Mouse (Mus musculus): ENCODE results near the gene Atp10b. TPM values are rescaled to one million over a fixed set of nuclear protein-coding genes. Genes with fewer than 3 reads are reported as not detected.

The Atp10b gene
- polyA plus RNA-seq, 1 experiment from 2014 or later: 0.11 TPM

DNA sequence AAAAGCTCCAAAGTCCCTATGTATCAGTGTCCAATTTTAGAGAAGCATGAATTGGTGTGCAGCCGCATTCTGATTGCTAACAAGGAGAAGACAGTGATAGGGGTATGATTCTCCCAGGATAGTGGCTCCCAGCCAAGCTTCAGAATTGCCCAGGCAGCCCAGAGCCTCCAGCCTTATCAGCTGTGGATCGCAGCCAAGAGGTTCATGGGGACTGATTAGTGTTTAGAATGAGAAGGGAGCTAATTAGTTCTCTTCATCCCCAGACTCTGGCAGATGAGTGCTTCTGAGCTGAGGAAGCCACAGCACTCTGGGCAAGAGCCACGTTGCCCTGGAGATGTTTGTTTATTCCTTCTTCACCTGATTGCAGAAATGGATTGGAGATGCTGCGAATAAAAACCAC is 67.3 kb downstream of the Atp10b start:
- Histone ChIP-seq H3K27ac (ENCODE audit: low read depth, low read length) (no peak overlapping the region), H3K27me3 (ENCODE audit: control insufficient read depth, insufficient read depth, low read length) (no peaks in the 10 kb centered on the region), H3K4me1 (ENCODE audit: control insufficient read depth, insufficient read depth, low read length) (no peaks in the 10 kb centered on the region), H3K4me2 (no peak overlapping the region), H3K9ac (ENCODE audit: low read length) (no peak overlapping the region), H3K36me3 (ENCODE audit: control insufficient read depth, insufficient read depth, low read length) (no peaks in the 10 kb centered on the region), H3K4me3 (ENCODE audit: low read depth, low read length) (no peak overlapping the region), H3K9me3 (ENCODE audit: control insufficient read depth, low read length) (no peaks in the 10 kb centered on the region)
- ATAC-seq (ENCODE audit: low FRiP score): no peak
- 65% methylated on average over 4 of the region's 4 CpGs for whole genome bisulfite sequencing
- no peak for DNase-seq (ENCODE audit: low spot score, missing footprints)

DNA sequence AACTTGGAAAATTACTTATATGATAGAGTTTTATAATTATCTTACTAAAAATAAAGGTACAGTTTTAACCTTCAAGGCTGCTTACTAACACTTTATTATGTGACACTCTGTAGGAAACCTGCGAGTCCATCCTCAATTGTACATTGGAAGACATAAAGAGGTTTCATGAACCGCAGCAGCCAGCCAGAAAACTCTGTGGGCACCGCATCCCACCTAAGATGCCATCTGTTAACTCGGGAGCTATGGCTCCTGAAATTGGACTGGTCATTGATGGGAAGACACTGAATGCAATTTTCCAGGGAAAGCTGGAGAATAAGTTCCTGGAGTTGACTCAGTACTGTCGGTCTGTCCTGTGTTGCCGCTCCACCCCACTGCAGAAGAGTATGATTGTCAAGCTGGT is 80.6 kb downstream of the Atp10b start:
- 94% methylated on average over 6 of the region's 6 CpGs for WGBS
- no peak for ATAC-seq (ENCODE audit: low FRiP score)
- H3K27ac ChIP-seq (ENCODE audit: low read depth, low read length): no peak overlapping the region

DNA sequence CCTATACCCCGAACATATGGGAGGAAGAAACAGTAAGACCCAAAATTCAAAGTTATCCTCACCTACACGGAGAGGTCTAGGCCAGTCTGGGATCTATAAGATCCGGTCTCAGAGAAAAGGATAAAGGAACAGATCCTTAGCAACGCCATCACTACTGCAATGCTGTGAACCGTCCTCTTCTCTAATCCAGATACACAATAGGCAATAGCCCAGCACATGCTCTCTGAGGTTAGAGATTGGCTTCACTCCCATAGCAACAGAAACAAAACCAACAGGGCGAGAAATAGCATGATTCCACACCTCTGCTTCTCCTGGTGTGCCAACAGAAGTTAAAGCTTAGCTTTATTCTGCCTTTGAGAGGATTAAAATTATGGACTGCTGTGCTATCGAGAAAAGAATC is 82.4 kb downstream of the Atp10b start:
- H3K36me3 ChIP-seq (ENCODE audit: control insufficient read depth, insufficient read depth, low read length): no peaks in the 10 kb centered on the region
- no peak overlapping the region for H3K4me2 ChIP-seq
- WGBS: 27% methylated on average over 7 of the region's 7 CpGs
- H3K27me3 ChIP-seq (ENCODE audit: control insufficient read depth, insufficient read depth, low read length): no peaks in the 10 kb centered on the region
- DNase-seq (ENCODE audit: low spot score, missing footprints): no peak
- H3K27ac ChIP-seq (ENCODE audit: low read depth, low read length): no peak overlapping the region
- no peaks in the 10 kb centered on the region for H3K4me1 ChIP-seq (ENCODE audit: control insufficient read depth, insufficient read depth, low read length)
- no peak overlapping the region for H3K4me3 ChIP-seq (ENCODE audit: low read depth, low read length)
- H3K9me3 ChIP-seq (ENCODE audit: control insufficient read depth, low read length): no peaks in the 10 kb centered on the region
- peak; percentile 82; the same call in 1 of the 2 replicates for ATAC-seq (ENCODE audit: low FRiP score)
- H3K9ac ChIP-seq (ENCODE audit: low read length): no peak overlapping the region

More for the DNA sequence above, 80.6 kb downstream of the Atp10b start:
- H3K9me3 ChIP-seq (ENCODE audit: control insufficient read depth, low read length): no peaks in the 10 kb centered on the region
- H3K9ac ChIP-seq (ENCODE audit: low read length): no peak overlapping the region
- H3K36me3 ChIP-seq (ENCODE audit: control insufficient read depth, insufficient read depth, low read length): no peaks in the 10 kb centered on the region
- H3K4me3 ChIP-seq (ENCODE audit: low read depth, low read length): no peak overlapping the region
- no peaks in the 10 kb centered on the region for H3K4me1 ChIP-seq (ENCODE audit: control insufficient read depth, insufficient read depth, low read length)
- H3K27me3 ChIP-seq (ENCODE audit: control insufficient read depth, insufficient read depth, low read length): no peaks in the 10 kb centered on the region
- H3K4me2 ChIP-seq: no peak overlapping the region
- DNase-seq (ENCODE audit: low spot score, missing footprints): no peak

DNA sequence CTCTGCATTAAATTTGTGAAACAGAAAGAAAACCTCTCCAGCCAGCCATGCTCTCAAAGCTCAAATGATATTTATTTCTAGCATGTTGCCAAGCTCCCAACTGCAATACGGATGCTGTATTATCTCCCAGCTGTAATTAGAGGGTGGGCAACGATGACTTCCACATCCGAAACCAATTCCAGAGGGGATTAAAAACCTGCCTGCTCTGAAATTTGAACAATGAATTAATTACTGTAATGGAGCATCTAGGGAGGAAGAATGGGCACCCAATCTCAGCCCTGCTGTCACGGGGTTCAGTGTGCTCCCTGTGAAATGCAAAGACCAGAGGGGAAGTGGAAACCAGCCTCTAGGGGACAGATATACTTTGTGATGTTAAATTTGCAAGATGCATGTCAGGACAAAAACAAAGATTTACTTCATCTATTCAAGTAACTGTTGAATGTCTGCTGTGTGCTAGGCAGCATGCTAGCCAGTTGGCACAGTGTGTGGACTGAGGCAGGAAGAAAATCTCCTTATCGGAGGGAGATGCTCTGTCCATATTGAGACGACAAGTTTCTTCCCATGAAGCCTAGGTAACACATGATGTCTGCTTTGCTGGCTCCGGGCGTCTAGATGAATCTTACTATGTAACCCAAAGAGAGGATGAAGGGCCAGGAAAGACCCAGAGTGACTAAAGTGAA is 86.8 kb downstream of the Atp10b start:
- DNase-seq (ENCODE audit: low spot score, missing footprints) (no peak), ATAC-seq (ENCODE audit: low FRiP score) (no peak)
- H3K4me1 ChIP-seq (ENCODE audit: control insufficient read depth, insufficient read depth, low read length): no peaks in the 10 kb centered on the region
- WGBS: 82% methylated on average over 8 of the region's 8 CpGs
- H3K27ac ChIP-seq (ENCODE audit: low read depth, low read length): no peak overlapping the region
- no peaks in the 10 kb centered on the region for H3K9me3 ChIP-seq (ENCODE audit: control insufficient read depth, low read length)
- no peaks in the 10 kb centered on the region for H3K36me3 ChIP-seq (ENCODE audit: control insufficient read depth, insufficient read depth, low read length)
- H3K27me3 ChIP-seq (ENCODE audit: control insufficient read depth, insufficient read depth, low read length): no peaks in the 10 kb centered on the region
- no peak overlapping the region for H3K4me2 ChIP-seq
- no peak overlapping the region for H3K9ac ChIP-seq (ENCODE audit: low read length)
- H3K4me3 ChIP-seq (ENCODE audit: low read depth, low read length): no peak overlapping the region

DNA sequence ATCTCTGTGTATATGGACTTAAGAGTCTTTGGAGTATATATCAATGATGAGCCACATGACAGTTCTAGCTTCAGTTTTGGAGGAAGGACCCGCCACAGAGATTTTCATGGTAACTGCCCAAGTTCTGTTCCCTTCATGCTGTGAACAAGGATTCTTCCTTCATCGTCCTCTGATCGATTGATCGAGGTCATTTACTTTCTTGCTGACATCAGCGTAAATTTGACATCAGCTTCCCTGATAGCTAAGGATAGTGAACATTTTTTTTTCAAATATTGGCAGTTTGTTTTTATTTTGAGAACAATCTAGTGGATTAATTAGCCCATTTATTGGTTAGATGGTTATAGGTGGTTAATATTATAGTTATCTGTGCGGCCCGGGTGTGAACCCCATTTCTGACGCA is 90.1 kb downstream of the Atp10b start:
- Histone ChIP-seq H3K4me3 (ENCODE audit: low read depth, low read length) (no peak overlapping the region), H3K9ac (ENCODE audit: low read length) (no peak overlapping the region), H3K27me3 (ENCODE audit: control insufficient read depth, insufficient read depth, low read length) (no peaks in the 10 kb centered on the region), H3K36me3 (ENCODE audit: control insufficient read depth, insufficient read depth, low read length) (no peaks in the 10 kb centered on the region), H3K9me3 (ENCODE audit: control insufficient read depth, low read length) (no peaks in the 10 kb centered on the region), H3K4me2 (no peak overlapping the region), H3K4me1 (ENCODE audit: control insufficient read depth, insufficient read depth, low read length) (no peaks in the 10 kb centered on the region), H3K27ac (ENCODE audit: low read depth, low read length) (no peak overlapping the region)
- no peak for ATAC-seq (ENCODE audit: low FRiP score)
- WGBS: 90% methylated on average over 8 of the region's 8 CpGs
- no peak for DNase-seq (ENCODE audit: low spot score, missing footprints)

DNA sequence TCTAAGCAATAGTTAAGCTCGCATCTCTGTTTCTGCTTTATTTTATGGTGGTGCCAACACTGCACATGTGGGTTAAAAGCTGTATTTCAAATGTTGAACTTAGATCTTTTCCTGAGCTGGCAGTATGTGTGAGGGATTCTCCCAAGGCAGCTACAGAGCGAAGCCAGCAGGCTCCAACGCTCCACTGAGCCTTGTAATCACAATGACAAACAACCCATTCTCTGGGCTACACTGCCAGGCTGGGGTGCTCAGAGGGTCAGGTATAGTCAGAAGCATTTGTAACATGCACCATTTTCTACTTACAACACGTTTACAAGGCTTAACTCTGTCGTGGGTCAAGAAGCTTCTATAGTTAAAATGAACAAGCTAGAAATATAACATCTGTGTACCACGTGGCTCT is 103.4 kb downstream of the Atp10b start:
- Histone ChIP-seq H3K27me3 (ENCODE audit: control insufficient read depth, insufficient read depth, low read length) (no peaks in the 10 kb centered on the region), H3K4me2 (no peak overlapping the region), H3K36me3 (ENCODE audit: control insufficient read depth, insufficient read depth, low read length) (no peaks in the 10 kb centered on the region), H3K9ac (ENCODE audit: low read length) (no peak overlapping the region), H3K4me3 (ENCODE audit: low read depth, low read length) (no peak overlapping the region), H3K27ac (ENCODE audit: low read depth, low read length) (no peak overlapping the region), H3K4me1 (ENCODE audit: control insufficient read depth, insufficient read depth, low read length) (no peaks in the 10 kb centered on the region), H3K9me3 (ENCODE audit: control insufficient read depth, low read length) (no peaks in the 10 kb centered on the region)
- DNase-seq (ENCODE audit: low spot score, missing footprints) (no peak), ATAC-seq (ENCODE audit: low FRiP score) (no peak)
- WGBS: 40% methylated on average over 6 of the region's 6 CpGs

DNA sequence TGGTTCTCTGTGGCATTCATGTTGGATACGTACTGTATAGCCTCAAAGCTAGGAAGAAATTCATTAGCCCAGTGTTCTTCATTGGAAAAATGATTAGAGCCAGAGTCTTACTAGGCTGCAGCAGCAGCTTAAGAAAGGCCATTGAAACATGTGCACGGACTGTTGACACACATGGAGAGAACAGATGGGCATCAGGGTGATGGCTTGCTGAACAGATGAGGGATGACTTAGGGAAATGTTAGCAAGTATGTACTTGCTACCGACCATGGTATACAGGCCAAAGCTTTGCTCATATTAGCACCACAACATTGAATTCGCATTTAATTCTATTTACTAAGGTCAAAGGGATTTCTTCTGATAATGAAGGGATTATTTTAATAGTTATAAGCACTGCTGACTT is 105.6 kb downstream of the Atp10b start:
- Histone ChIP-seq H3K9me3 (ENCODE audit: control insufficient read depth, low read length) (no peaks in the 10 kb centered on the region), H3K27me3 (ENCODE audit: control insufficient read depth, insufficient read depth, low read length) (no peaks in the 10 kb centered on the region), H3K4me3 (ENCODE audit: low read depth, low read length) (no peak overlapping the region), H3K4me2 (no peak overlapping the region), H3K36me3 (ENCODE audit: control insufficient read depth, insufficient read depth, low read length) (no peaks in the 10 kb centered on the region), H3K4me1 (ENCODE audit: control insufficient read depth, insufficient read depth, low read length) (no peaks in the 10 kb centered on the region), H3K27ac (ENCODE audit: low read depth, low read length) (no peak overlapping the region), H3K9ac (ENCODE audit: low read length) (no peak overlapping the region)
- ATAC-seq (ENCODE audit: low FRiP score) (no peak; the same call in 1 of the 2 replicates), DNase-seq (ENCODE audit: low spot score, missing footprints) (no peak)
- WGBS: 88% methylated on average over 4 of the region's 4 CpGs

DNA sequence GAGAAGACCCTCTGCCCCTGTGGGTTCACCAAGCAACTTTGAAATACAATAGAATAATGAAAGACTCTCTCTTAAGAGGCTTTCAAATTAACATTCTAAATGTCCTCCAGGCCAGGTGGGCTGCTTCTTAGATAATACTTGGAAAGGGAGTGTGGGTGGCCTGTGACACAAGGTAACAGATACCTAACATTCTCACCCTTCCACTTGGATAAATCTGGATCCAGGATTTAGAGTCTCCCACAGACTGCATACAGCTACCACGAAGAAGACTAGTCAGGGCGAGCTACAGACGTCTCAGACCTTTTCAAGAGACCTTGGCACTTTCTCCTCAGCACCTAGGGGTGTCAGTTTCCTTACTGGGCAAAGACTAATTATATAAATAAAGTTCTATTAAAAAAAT is 107.6 kb downstream of the Atp10b start:
- ATAC-seq (ENCODE audit: low FRiP score) (no peak), DNase-seq (ENCODE audit: low spot score, missing footprints) (no peak)
- Histone ChIP-seq H3K4me2 (no peak overlapping the region), H3K27me3 (ENCODE audit: control insufficient read depth, insufficient read depth, low read length) (no peaks in the 10 kb centered on the region), H3K36me3 (ENCODE audit: control insufficient read depth, insufficient read depth, low read length) (no peaks in the 10 kb centered on the region), H3K4me1 (ENCODE audit: control insufficient read depth, insufficient read depth, low read length) (no peaks in the 10 kb centered on the region), H3K27ac (ENCODE audit: low read depth, low read length) (no peak overlapping the region), H3K9ac (ENCODE audit: low read length) (no peak overlapping the region), H3K9me3 (ENCODE audit: control insufficient read depth, low read length) (no peaks in the 10 kb centered on the region), H3K4me3 (ENCODE audit: low read depth, low read length) (no peak overlapping the region)
- 82% methylated on average over 3 of the region's 3 CpGs for WGBS

DNA sequence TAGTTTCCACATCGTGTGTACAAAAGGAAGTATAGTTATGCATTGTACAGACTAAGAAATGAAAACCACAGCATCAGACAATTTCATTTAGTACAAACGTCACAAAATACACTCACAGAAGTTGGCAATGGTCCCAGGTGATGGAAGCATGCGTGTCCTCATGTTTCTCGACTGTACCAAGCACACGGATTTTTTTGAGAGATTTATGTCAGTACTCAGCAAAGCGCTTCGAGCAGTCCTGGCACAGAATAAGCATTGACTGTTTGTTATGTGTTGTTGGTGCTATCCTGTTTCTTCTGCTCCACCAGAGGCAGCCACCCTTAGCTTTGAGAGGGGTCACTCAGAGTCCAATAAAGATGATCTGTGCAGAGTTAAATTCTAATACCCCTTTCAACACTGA is 108.1 kb downstream of the Atp10b start:
- H3K4me2 ChIP-seq: no peak overlapping the region
- no peaks in the 10 kb centered on the region for H3K4me1 ChIP-seq (ENCODE audit: control insufficient read depth, insufficient read depth, low read length)
- WGBS: 93% methylated on average over 7 of the region's 7 CpGs
- H3K36me3 ChIP-seq (ENCODE audit: control insufficient read depth, insufficient read depth, low read length): no peaks in the 10 kb centered on the region
- no peak overlapping the region for H3K4me3 ChIP-seq (ENCODE audit: low read depth, low read length)
- H3K27me3 ChIP-seq (ENCODE audit: control insufficient read depth, insufficient read depth, low read length): no peaks in the 10 kb centered on the region
- no peaks in the 10 kb centered on the region for H3K9me3 ChIP-seq (ENCODE audit: control insufficient read depth, low read length)
- ATAC-seq (ENCODE audit: low FRiP score): no peak
- H3K27ac ChIP-seq (ENCODE audit: low read depth, low read length): no peak overlapping the region
- H3K9ac ChIP-seq (ENCODE audit: low read length): no peak overlapping the region
- no peak for DNase-seq (ENCODE audit: low spot score, missing footprints)

All from midbrain, embryonic 11.5 days (tissue).